ENCODE assay signal across 16 mouse cellular contexts in genomic region chr3:88435515-88435914, GRCm38 (mm10). TPM values are rescaled to one million over a fixed set of nuclear protein-coding genes. Genes with fewer than 3 reads are reported as not detected.
DNase-seq lines count a peak whose midpoint lies in the region.
"Had no signal": no experiment of that assay in that cellular context is flagged by ENCODE, and none has a peak within 500 bp of the region (broad histone marks: within the 10 kb centered on the region; RNA-seq: fewer than 3 reads in every experiment).

No protein-coding gene starts in this region.

- intact Hi-C loops in left cerebral cortex, postnatal 4 days (cut with DNase I): no loop called here
- intact Hi-C loops in heart, postnatal 10 days (cut with DNase I): no loop called here

- peak; percentile 68 for DNase-seq in left cerebral cortex, adult 11 months (ENCODE audit: low spot score)
- DNase-seq in left cerebral cortex, postnatal 4 days: no peak
- DNase-seq in frontal cortex, postnatal 25 days (ENCODE audit: low spot score in 2 of 2): peak; percentile 27 to 63
- peak; percentile 81 to 92 for DNase-seq in left cerebral cortex, adult 18-20 months (ENCODE audit: low spot score in 2 of 2)
- peak; percentile 77 for DNase-seq in right cerebral cortex, postnatal 14 days
- no peak for DNase-seq in spleen, postnatal 4 days (ENCODE audit: low spot score in 2 of 2)
- DNase-seq in heart, postnatal 10 days: no peak
- no peak for DNase-seq in heart, postnatal 4 days
- DNase-seq: adrenal gland, postnatal 10 days; B cell, adult 2 months; cerebellum, adult 9-11 months; embryo, embryonic 11 days; kidney, postnatal 36 days had no signal

RNA-seq across cellular contexts. Expression of gene Slc25a44, which starts 10.6 kb away (rescaled TPM):
- total RNA-seq in left cerebral cortex, postnatal 4 days (2021): 10 to 100 TPM; 43.7 to 47.7 TPM
- total RNA-seq in left cerebral cortex, adult 18-20 months (2021): 10 to 100 TPM; 77.0 to 78.9 TPM
- 10 to 100 TPM; 15.2 to 16.3 TPM for total RNA-seq in heart, postnatal 10 days (2021)
- total RNA-seq in heart, postnatal 4 days (2021): 10 to 100 TPM; 13.9 to 14.6 TPM

RNA-seq across cellular contexts. Expression of gene Pmf1, which starts 25.4 kb away (rescaled TPM):
- 10 to 100 TPM; 15.7 to 16.0 TPM for total RNA-seq in left cerebral cortex, postnatal 4 days (2021)
- 1 to 10 TPM; 5.2 to 6.2 TPM for total RNA-seq in left cerebral cortex, adult 18-20 months (2021)
- total RNA-seq in heart, postnatal 10 days (2021): 10 to 100 TPM; 43.4 to 49.5 TPM
- total RNA-seq in heart, postnatal 4 days (2021): 10 to 100 TPM; 87.5 to 88.0 TPM

RNA-seq across cellular contexts. Expression of gene Sema4a, which starts 25.5 kb away (rescaled TPM):
- 10 to 100 TPM; 58.1 to 58.4 TPM for total RNA-seq in left cerebral cortex, postnatal 4 days (2021)
- 10 to 100 TPM; 70.4 to 76.5 TPM for total RNA-seq in left cerebral cortex, adult 18-20 months (2021)
- 1 to 10 TPM; 1.8 to 1.9 TPM for total RNA-seq in heart, postnatal 10 days (2021)
- total RNA-seq in heart, postnatal 4 days (2021): 1 to 10 TPM; 1.5 to 1.7 TPM

RNA-seq across cellular contexts. Expression of gene Bglap, which starts 51.3 kb away (rescaled TPM):
- not detected for total RNA-seq in left cerebral cortex, postnatal 4 days (2021)
- not detected for total RNA-seq in left cerebral cortex, adult 18-20 months (2021)
- total RNA-seq in heart, postnatal 10 days (2021): not detected
- not detected for total RNA-seq in heart, postnatal 4 days (2021)
- total RNA-seq: gastrocnemius, adult 8-10 months; liver, adult 2 months; midbrain, postnatal 0 days had no signal

RNA-seq across cellular contexts. Expression of gene Bglap2, which starts 57.0 kb away (rescaled TPM):
- total RNA-seq in left cerebral cortex, postnatal 4 days (2021): not detected
- total RNA-seq in left cerebral cortex, adult 18-20 months (2021): 1 to 10 TPM in 1 of 2 experiments, not detected in 1; 2.0 TPM
- not detected for total RNA-seq in heart, postnatal 10 days (2021)
- not detected for total RNA-seq in heart, postnatal 4 days (2021)
- total RNA-seq: gastrocnemius, adult 8-10 months; liver, adult 2 months; midbrain, postnatal 0 days had no signal

Comparison
In these comparisons a context has a peak if more than half of its experiments do, and no peak if none do; other contexts are left out.
1. DNase-seq: peak in left cerebral cortex, adult 11 months (single experiment), frontal cortex, postnatal 25 days (2 of 2), left cerebral cortex, adult 18-20 months (2 of 2) and right cerebral cortex, postnatal 14 days (single experiment); none in left cerebral cortex, postnatal 4 days (single experiment), spleen, postnatal 4 days (0 of 2), heart, postnatal 10 days (0 of 2) and heart, postnatal 4 days (single experiment).
2. RNA of gene Sema4a, which starts 25.5 kb away (total RNA-seq): 70.4 to 76.5 TPM in left cerebral cortex, adult 18-20 months and 58.1 to 58.4 TPM in left cerebral cortex, postnatal 4 days; 1.8 to 1.9 TPM in heart, postnatal 10 days and 1.5 to 1.7 TPM in heart, postnatal 4 days; every median in the first group is over 10 times any median in the second.